Mouse (Mus musculus) bone marrow, adult 2 months (tissue): Measurements from ENCODE around the gene Gm21958.

Experiments used
- CTCF ChIP-seq: fragments of 200-500 bp; IDR thresholded peaks from 2 replicates; pipeline ENCODE4 v1.5.1; 2011; ENCODE audit warnings: low read length, control low read depth; ENCODE audit not compliant: control insufficient read depth, insufficient read depth
- POLR2A ChIP-seq: fragments of 200-500 bp; IDR thresholded peaks from 2 replicates; pipeline ENCODE4 v1.6.1; 2011; ENCODE audit warnings: low read depth, mild to moderate bottlenecking, control low read depth, low read length, borderline replicate concordance; ENCODE audit not compliant: control insufficient read depth

GRCm38 (mm10) chr3:54718947-54719346 lies 4.8 kb upstream of the Gm21958 start:
- TF ChIP-seq POLR2A (no peak), CTCF (no peak)
